Mouse (Mus musculus): Measurements from ENCODE around the gene Apol7e. TPM values are rescaled to one million over a fixed set of nuclear protein-coding genes. Genes with fewer than 3 reads are reported as not detected.
"Not testable (repeated sequence)": the region's sequence is repeated elsewhere in the genome, so short reads cannot be mapped to it uniquely, and the experiment has no call there.

Apol7e gene
- total RNA-seq, 2 experiments from 2014 or later, result not detected

DNA sequence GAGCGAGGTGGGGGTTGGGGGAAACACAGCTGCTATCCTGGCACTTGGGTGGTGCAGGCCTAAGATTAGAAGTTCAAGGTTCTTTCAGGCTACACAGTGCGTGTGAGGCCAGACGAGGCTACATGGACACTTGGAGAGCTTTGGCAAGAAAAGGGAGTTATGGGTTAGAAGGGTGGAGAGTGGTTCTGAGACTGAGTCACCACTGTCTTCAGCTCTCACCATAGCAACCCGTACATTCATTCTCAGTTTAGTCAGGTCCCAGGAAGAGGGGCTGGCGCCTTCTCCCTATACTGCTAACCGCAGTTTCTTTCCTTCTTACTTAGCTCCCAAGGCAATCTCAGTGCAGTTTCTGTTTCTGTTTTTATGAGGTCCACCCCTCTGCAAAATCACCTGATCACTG, 42.9 kb downstream of the Apol7e start:
- DNase-seq, result not testable (repeated sequence)

DNA sequence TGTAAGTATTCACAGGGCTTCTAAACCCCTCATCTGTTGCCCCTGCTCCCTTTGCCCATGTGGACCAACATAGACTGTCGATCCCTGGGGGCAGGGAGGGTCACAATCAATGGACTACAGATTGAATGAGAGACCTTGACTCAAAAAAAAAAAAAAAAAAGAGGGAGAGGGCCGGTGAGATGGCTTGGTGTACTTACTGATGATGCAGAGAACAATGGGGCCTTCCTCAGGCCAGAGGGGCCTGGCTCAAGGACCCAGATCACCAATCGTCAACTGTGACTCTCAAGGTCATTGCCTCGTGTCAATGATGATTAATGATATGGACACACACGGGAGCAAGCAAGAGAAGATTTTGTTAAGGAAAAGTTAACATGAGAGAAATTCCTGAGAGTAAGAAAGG, 46.0 kb downstream of the Apol7e start:
- no peak for DNase-seq

DNA sequence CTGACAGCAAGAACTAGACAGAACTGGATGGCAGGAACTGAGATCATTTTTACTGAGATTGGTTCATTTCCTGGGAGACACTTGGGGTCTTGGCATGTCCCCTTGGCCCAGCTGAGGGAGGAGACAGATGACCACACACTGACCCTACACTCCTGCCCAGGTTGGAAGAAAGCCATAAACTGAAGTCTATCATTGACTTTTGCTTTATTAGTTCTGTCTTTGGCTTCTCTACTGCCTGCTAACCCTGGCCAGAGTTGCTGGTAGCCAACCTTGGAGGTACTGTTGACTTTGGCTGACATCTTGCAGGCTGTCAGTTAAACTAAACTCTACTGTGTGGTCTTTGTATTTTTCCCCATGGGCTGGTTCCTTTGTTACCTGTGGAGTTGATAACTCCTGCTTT, 46.4 kb downstream of the Apol7e start:
- no peak for DNase-seq

DNA sequence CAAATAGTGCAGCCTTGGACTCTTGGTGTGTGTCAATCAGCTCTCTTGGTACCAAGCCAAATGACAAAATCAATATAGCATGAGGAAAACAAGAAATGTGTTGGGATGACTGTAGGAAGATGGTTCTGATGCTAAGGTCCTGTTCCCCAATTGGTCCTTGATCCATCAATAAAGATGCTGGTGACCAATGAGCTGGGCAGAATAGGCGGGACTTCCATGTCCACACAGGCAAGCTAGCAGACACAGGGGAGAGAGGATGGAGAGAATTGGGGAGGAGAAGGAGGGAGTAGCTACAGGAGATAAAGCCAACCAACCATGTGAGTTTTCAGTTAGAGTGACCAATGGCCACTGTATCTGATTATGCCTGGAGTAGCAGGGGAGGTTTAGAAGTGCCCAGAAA, 47.7 kb downstream of the Apol7e start:
- DNase-seq, result no peak

DNA sequence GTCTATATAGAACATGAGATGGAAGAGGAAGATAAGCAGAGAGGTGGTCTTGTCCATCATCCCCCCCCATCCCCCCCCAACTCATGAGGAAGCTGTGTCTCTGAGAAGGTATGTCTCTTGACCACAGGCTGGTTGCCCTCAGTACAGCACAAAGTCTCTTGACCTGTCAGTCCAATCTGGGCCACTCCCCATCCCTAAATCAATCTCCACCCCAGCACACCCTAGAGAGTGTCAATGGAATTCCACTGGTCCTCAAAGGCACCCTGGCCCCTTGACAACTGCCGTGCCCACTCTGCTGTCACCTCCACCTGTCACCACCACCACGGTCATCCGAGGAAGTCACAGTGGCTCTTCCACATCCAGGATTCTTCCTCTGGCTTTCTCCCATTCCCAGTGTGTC, 49.8 kb downstream of the Apol7e start:
- no peak for DNase-seq

DNA sequence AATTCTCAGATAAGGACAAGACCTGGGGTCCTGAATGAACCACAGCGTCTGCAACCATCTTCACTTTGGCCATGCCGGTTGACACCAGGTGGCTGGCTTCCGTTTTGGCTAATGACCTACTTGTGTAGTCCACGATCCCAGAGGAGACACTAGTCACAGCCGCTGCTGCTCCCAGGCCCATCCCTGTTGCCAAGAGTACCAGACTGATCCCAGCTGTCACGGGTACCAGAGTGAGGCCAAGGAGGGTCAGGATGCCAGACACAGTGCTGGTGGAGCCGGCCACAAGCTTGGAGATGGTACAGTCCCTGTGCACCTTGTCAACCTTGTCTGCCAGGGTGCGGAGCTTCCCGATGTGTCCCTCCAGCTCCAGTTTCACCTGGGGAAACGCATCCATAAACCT, 51.1 kb downstream of the Apol7e start:
- no peak for DNase-seq

DNA sequence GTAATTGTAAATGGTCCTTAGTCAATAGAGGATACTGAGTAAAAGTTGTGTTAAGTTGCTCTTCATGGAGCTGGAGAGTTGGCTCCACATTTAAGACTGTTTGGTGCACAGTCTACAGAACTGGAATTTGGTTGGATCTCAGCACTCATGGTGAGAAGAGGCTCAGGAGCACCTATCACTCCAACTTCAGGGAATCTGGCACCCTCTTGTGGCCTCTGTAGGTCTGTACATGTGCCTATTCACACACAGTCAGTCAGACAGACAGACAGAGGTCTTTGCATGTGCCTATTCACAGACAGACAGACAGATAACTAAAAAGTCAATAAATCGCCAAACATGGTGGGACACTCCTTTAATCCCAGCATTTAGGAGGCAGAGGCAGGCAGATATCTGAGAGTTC, 51.8 kb downstream of the Apol7e start:
- DNase-seq, result no peak

DNA sequence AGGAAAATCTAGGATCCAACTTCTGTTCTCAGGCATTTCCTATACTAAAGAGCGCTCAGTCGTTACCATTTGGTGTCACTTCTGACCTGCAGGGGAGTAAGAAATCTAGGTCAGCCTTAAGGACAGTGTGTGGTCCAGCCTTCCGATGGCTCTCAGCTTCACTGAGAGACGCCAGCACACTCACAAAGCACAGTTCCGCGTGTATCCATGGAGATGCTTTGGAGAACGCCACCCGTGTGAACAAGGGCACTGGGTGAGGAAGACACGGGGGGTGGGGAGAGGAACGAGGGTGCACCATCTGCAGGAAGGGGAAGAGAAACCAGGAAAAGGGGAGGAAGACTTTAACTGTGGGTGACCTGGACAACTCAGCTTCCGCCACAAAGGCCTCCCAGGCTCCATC, 53.8 kb downstream of the Apol7e start:
- no peak for DNase-seq

DNA sequence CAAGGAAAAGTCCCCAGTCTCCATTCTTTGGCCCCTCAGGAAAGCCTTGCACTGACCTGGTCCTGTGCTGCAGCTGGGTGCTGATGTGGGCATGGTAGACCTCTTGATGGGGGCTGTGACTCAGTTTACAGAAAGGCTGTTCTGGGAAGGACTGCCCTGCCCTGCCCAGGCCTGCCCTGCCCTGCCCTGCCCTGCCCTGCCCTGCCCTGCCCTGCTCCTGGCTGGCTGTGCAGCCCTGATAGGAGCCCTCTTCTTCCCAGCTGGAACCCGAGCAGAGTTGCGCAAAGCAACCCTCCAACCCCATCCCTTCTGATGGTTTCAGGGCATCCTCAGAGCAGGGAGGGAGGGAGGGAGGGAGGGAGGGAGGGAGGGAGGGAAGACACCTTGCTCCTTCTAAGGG, 56.5 kb downstream of the Apol7e start:
- no peak for DNase-seq

DNA sequence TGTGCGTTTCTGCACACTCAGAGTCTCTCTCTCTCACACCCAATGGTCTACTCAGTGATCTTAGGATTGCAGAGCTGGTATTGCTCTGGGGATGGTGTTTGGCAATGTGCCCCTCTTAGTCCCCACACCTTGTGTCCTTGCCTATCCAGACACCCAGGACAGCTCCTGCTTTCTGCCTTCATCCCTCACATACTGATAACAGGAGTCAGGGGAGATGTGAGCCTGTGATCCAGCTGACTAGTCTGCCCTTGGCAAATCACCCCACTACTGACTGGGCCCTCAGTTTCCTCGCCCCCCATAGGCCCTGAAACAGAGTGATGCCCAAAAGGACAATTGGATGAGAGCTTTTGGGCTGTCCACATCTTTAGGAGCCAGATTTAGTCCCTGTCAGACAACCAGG, 57.4 kb downstream of the Apol7e start:
- no peak for DNase-seq

DNA sequence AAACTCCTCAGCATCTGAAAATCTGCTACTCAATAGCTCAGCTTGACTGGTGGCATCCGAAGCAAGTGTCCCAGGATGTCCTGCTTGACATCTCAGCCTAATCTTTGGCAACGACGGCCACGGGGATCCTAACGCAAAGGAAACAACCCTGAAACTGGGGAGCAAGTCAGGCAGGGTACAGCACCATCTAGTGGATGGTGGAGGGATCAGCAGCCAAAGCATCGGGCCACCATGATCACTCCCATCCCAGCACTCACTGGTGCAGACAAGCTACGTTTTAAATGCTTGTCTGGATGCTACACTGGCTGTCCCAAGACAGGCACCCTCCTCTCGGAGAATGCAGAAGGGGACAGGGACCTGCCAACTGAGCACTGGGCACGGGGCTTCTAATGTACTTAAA, 58.2 kb downstream of the Apol7e start, which contains the start of gene Apol8:
TSS of gene Apol8 (minus strand) at position 156 of the 400 bp plus-strand sequence.
- DNase-seq, result peak; percentile 55 to 61

DNA sequence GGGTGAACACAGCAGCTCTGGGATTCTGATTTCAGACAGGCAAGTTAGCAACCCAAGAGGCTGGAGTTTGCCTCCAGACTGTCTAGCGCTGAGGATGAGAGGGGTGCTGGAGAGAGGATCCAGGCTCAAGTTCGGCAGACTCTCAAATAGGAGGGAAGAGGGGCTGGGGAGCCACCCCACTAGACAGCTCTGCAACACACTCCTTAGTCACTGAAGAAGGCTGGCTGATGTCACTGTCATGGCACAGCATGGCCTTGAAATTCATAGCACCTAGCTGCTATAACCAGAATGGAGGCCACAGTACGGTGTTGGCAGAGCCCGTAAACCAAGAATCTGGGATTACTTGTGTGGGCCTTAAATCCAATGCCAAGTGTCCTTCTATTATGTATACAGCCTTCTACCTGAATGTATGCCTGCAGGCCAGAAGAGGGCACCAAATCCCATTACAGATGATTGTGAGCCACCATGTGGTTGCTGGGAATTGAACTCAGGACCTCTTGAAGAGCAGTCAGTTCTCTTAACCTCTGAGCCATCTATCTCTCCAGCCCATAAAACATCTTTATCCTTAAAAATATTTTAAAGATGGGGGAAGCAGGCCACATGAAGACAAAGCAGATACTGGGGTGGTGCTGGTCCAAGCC, 59.0 kb downstream of the Apol7e start:
- DNase-seq, result no peak

DNA sequence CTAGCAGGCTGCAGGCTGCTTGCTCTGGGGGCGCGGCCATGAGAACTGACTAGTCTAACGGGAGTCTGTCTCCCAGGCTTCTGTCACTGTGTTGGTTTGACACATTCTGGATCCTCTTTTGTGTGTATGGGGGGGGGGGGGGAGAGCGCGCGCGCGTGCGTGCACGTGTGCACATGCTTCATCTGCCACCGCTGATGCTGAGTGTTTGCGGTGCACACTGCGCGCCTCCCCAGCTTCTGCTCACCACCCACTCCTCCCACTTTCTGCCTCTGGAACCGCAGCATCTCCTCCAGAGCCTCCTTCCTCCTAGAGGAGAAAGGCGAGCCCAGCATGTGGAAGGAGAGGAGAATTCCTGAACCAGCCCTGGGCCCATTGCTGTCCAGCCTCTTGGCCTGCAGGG, 61.4 kb downstream of the Apol7e start:
- no peak for DNase-seq

DNA sequence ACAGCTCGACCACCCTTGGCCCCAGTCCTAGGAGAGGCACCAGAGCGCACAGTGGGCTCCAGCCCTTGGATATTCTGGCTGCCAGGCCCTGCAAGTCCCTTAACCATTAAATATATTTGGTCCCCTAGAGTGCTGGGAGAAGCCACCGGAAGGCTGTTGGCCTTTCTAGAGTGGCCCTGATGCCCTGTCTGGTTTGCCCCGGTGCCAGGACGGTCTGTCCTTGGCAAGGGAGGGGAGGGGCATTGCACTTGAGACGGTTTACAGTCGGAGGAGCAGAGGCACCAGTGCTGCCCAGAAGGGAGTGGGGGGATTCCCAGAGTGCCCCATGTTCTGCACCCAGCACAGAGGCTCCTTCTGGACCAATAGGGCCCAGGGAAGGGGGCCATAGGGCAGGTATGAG, 62.4 kb downstream of the Apol7e start:
- no peak for DNase-seq

DNA sequence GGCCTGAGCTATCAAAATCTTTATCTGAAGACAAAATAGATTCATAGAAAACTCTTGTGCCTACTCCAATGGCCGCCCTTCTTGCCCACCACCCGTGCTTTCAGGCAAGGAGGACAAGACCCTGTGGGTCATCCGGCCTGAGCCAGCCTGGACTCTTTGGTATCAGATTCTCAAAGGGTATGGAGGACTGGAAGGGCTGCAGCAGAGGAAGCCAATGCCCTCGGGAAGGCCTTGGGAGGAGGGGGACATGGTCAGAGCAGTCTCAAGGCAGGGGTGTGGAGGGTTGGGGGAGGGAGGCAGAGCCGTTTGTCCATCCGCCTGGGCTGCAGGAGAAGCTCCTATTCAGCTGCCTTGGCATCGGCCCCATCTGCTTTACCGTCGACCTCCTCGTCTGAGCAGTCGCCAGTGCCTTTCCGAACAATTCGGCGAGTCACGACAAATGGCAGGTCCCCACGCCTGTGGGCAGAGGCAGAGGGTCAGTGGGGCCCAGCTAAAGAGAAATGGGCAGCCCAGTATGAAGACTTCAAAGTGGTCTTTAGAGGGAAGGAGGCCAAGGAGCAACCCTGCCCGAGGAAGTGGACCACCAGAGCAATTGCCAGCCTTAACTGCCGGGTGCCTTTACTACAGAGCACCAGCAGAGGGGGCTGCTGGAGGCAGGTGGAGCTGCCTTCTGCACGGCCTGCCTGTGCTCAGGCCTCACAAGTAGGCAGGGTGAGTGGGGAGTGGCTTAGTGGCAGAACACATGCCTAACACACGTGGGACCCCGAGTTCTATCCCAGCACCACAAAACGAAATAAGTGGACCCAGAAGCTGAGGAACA, 63.1 kb downstream of the Apol7e start:
- no peak for DNase-seq

DNA sequence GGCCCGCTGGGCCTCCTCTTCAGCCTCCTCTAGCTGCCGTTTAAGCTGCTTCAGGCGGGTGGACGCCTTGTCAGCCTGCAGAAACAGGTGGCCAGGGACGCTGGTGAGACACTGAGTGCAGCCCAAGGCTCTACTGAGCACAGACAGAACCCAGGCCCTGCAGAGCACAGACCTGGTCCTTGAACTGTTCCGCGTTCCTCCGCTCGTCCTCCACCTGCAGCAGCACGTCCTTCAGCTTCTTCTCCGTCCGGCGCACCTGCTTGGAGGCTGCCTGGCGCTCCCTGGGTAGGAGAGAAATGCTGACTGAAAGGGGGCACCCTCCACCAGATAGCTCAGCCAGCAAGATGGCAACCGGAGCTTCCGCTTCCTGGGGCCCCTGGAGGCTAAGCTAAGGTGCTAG, 64.4 kb downstream of the Apol7e start:
- DNase-seq, result no peak

DNA sequence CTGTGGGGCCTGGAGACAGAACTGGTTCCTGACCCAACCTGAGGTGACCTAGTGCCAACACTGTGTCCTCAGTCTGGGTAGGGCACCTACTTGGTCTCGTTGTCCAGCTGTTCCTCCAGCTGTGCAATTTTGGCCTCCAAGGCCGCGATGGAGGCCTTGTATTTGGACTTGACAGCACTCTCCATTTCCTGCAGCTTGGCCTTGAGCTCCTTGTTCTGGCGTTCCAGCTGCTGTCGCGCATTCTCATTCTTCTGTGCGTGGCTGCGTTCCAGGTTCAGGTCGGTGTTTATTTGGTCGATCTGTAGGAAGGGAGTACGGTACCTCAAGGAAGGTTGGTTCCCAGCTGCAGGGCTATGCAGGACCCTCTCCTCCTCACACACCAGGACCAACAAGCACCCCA, 65.0 kb downstream of the Apol7e start:
- DNase-seq, result no peak

DNA sequence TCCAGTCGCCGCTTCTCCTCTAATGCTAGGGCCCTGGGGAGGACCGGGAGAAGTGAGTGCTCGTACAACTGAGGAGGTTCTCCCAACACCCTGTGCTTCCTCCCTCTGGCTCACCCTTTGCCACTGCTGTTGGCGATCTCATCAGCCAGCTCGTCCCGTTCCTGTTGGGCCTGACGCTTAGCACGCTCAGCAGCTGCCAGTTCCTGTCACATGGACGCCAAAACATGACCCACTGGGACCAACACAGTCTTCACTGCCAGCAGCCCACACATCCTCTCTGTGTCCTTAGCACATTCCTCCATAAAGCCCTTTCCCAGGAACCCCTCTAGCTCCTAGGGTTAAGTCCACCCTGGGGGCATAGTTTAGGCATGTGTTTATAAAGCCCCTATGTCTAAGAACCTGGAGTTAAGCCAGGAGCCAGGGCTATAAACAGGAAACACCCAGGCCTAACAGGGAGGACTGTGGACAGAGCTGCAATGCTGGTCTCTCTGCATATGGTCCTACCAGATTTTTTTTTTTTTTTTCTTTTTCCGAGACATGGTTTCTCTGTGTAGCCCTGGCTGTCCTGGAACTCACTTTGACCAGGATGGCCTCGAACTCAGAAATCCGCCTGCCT, 65.8 kb downstream of the Apol7e start:
- no peak for DNase-seq

DNA sequence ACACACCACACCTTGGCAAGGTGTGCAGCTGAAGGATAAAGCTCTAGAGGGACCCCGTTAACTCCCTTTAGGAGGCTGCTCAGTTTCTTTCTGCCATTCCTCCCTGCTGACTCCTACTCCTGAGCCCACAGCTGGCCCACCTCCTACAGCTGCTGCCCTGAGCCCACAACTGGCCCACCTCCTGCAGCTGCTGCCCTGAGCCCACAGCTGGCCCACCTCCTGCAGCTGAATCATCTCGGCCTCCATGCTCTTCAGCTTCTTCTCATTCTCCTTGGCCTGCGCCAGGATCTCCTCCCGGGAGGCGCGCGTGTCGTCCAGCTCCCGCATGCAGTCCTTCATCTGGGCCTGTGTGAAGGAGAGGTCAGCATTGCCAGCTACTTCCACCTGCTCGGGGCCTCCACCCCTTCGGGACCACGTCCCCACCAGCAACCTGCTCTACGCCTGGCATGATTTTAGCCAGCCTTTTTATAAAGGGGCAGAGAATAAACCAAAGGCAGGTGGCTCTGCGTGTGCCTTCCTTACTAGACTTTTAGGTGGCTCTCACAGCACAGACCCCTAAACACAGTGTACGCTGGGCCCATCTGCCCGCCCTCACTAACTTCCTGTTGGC, 66.9 kb downstream of the Apol7e start:
- no peak for DNase-seq

DNA sequence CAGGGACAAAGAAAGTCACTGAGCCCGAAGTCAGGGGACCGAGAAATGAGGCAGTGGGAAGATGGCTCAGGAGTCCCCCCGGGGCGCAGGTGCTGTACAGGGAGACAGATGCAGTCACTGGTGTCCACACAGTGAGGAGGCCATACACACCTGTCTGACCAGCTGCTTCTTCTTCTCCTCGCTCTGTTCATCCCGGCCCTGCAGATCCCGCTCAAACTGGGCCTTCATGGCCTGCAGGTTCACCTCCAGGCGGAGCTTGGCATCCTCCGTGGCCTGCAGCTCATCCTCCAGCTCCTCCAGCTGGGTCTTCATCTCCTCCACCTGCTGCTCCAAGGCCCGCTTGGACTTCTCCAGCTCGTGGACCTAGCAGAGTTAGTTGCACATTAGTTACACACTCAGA, 68.3 kb downstream of the Apol7e start:
- no peak for DNase-seq

All from layer of hippocampus, postnatal 36 days (tissue).